Mouse (Mus musculus) brain, embryonic 14.5 days (tissue): ENCODE measurements around the gene Sri. TPM values are rescaled to one million over a fixed set of nuclear protein-coding genes. Genes with fewer than 3 reads are reported as not detected.

Experiments
- DNase-seq: peaks from one replicate; pipeline ENCODE4 v3.0.0-alpha.2; 2011; ENCODE audit warnings: low read depth
- CTCF ChIP-seq: fragments of 200-500 bp; IDR thresholded peaks from 2 replicates; pipeline ENCODE4 v1.5.1; 2012; ENCODE audit warnings: inconsistent platforms, mild to moderate bottlenecking, moderate library complexity, borderline replicate concordance; ENCODE audit not compliant: insufficient read depth, insufficient read length; ENCODE audit errors: extremely low read depth
- POLR2A ChIP-seq: fragments of 200-500 bp; IDR thresholded peaks from 2 replicates; pipeline ENCODE4 v1.6.1; 2012; ENCODE audit warnings: mild to moderate bottlenecking, inconsistent platforms, borderline replicate concordance; ENCODE audit not compliant: poor library complexity, insufficient read depth, insufficient read length, severe bottlenecking; ENCODE audit errors: extremely low read depth
- polyA plus RNA-seq: library from polyadenylated mRNA; depleted of rRNA; stranded (reverse); fragments of >200 nt; gene quantifications from 2 replicates; pipeline ENCODE4 v1.2.3, GENCODE M21; 2012; rRNA removed

The Sri gene
- polyA plus RNA-seq, 1 experiment: 103 TPM

- TF ChIP-seq CTCF (no peak), POLR2A (no peak)
- DNase-seq: no peak
These were observed 16.6 kb downstream of the Sri start for GRCm38 (mm10) chr5:8062469-8062868.

- DNase-seq: no peak
- TF ChIP-seq CTCF (no peak), POLR2A (no peak)
These were observed 17.3 kb downstream of the Sri start for GRCm38 (mm10) chr5:8063207-8063606.

DNA sequence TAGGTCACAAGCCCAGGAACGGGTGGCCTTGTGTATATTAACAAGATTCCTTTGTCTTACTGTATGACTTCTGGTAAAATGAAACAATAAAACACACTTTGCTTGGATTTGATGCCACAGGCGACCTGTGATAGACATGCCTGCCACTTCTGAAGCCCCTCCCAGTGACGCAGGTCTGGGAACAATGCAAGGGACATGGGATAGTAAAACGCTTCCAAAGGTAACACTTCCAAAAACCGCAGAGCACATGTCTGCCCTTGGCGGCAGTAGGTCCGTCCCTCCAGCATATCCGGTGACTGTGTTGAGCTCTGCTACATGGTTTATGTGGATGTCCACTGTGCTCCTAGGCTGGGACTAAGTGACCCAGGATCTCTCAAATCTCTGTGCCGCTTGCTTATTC, 27.5 kb downstream of the Sri start:
- DNase-seq: no peak

DNA sequence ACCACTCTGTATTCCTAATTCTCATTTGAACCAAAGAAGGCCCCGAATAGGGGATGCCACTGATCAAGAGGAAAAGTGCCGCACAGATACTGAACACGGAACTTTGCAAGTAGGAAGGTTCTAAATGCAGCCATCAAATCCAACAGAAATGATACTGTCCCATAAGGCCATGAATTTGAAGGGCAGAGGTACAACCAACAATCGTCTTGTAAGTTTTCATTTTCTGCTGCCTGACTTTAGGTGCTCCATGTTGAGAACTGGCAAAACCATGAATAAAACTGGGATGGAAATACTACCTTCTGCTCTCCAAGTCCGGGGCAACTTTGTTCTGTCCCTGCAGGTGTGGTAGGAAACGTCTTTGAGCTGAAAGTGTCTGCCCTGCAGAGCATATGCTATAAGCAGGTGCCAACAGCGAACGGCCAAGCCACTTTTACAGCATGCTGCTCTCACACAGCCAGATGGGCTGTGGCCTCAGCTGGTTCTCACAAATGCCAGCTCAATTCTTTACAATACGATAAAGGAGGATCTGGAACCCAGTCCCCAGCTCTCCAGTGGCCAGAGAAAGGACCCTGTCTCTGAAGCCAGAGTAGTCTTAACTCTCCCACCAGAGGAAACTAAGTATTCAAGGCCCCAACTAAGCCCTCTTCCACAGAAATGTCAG, 28.2 kb downstream of the Sri start:
- DNase-seq: peak; percentile 11
- no peak for TF ChIP-seq CTCF
- no peak for TF ChIP-seq POLR2A

More for the DNA sequence above, 27.5 kb downstream of the Sri start:
- TF ChIP-seq CTCF: no peak
- no peak for TF ChIP-seq POLR2A

- TF ChIP-seq CTCF: no peak
- no peak for TF ChIP-seq POLR2A
These were observed 31.6 kb downstream of the Sri start for GRCm38 (mm10) chr5:8077481-8077880.

GRCm38 (mm10) chr5:8082800-8083509, 37.1 kb downstream of the Sri start:
- TF ChIP-seq POLR2A (no peak), CTCF (no peak)
- no peak for DNase-seq

More at GRCm38 (mm10) chr5:8077481-8077880, 31.6 kb downstream of the Sri start:
- no peak for DNase-seq

- no peak for DNase-seq
- TF ChIP-seq POLR2A (no peak), CTCF (no peak)
These were observed 39.8 kb downstream of the Sri start for GRCm38 (mm10) chr5:8085661-8086060.

DNA sequence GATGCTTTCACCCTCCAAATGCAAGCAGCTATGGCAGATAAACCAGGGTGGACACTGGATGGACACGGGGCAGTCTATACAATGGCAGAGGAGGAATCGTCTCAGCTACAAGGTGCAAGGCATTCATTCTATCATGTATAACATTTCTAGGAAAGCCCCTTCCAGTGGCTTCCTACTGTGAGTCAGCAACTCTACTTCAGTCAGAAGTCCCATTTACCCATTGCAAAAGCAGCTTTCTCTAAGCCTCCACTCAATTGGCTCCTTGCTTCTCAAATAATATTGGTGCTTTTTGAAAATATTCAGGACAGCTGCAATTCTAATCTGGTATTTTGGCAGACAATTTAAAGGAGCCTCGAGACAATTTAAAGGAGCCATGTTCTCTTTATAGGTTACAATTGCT, 42.3 kb downstream of the Sri start:
- no peak for DNase-seq
- TF ChIP-seq CTCF (no peak), POLR2A (no peak)

DNA sequence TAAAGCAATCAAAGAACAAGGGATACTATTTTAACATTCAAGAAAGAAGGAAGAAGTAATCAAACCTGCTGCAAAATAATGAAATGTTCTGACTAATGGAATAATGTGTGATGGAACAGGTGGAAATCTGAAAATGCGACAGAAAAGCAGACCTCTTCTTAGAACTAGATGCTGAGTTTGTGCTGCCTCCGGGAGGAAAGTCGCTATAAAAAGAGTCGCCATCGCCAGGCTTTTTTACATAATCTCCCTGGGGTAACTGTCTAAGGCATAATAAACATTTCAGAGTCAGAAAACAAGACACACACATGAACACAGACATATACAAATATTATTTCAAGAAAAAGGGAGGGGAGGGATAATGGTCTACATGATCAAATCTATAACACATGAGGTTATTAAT, 49.0 kb downstream of the Sri start:
- no peak for TF ChIP-seq CTCF
- TF ChIP-seq POLR2A: no peak
- no peak for DNase-seq

DNA sequence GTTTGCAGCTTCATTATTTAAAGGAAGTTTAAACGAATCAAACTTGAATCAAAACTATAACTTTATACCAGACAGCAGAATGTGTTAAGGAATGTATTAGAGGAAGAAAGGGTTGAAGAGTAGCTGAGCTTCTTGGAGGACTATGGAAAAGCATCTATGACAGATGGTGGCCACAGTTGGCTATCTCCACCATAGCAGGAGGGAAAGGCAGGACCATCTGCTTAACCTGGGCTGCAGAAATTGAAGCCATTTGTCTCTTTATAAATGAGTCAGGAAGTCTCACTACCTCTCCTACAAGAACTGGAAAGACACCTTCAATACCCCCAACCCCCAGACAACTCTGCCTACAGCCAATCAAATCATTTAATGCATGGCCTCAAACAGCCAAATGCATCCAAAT, 49.8 kb downstream of the Sri start:
- no peak for DNase-seq
- TF ChIP-seq CTCF (no peak), POLR2A (no peak)

DNA sequence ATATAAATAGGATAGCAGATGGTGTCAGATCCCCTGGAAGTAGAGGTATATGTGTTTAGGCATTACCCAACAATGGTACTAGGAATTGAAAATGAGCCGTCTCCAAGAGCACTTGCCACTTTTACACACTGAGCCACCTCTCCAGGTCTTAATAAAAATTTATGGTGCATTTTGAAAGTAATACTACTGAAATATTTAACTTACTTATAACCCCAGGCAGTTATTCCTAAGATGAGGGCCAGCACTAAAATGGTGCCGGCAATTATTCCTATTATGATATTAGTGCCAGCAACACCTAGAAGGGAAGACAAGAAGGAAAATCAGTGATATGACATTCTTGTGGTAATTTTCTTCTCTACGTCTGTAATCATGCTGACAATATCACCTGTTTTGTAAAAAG, 65.8 kb downstream of the Sri start:
- TF ChIP-seq CTCF (no peak), POLR2A (no peak)
- no peak for DNase-seq

DNA sequence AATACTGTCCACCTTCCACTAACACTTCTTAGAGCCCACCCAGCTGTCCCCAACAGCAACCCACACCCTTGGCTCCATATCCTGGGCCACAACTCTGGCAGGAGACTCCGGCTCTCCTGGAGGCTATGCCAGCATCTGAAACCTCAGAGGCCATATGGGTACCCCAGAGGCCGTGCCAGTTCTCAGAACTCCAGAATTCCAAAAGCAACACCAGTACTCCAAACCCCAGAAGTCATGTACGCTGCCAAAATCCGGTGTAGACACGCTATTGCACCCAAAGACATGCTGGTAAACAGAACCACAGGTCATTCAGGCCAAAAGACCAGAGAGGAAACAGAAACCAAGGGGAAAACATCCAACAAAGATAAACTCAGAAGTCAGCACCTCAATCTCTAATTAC, 66.4 kb downstream of the Sri start:
- TF ChIP-seq POLR2A: no peak
- no peak for TF ChIP-seq CTCF
- DNase-seq: no peak

DNA sequence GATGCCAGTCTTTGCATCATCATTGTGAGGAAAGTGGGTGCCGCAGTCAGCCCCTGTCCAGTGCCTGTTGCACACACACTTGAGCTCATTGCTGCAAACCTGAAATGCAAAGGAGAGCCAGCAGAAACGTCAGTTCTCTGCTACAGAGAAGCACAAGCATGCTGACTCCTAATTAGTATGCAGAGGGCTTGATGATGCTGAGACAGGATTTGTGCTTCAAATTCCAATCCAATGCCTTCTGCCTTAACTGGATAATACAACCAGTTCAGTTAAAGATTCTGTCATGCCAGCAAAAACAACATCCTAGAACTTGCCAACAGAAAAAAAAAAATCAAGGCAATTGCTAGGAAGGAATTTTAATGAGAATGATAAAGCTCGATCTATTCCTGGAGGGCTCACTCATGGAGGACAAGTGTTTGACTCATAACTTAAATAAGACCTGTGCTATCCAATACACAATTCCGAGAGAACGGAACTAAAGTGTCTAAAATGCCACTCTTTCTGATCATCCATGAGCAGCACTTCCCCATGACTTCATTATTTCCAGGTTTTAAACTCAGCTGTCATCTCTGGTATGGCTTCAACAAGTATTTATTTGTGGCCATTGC, 70.8 kb downstream of the Sri start:
- TF ChIP-seq POLR2A (no peak), CTCF (no peak)
- peak; percentile 50 for DNase-seq

Other genes starting within 250 kb of the Sri start
- gene Steap4, start 85.6 kb upstream of the Sri start, polyA plus RNA-seq: 0.16 and 0.23 TPM in 2 replicates